Mouse (Mus musculus) MEL (cell line): ENCODE measurements around the gene Abca3. TPM values are rescaled to one million over a fixed set of nuclear protein-coding genes. Genes with fewer than 3 reads are reported as not detected.

Experiments
- DNase-seq: peaks from one replicate; pipeline ENCODE4 v3.0.0; 2011; ENCODE audit warnings: low read depth, low spot score
- H3K27ac ChIP-seq: 2 replicates; pipeline ENCODE4 v1.5.1; 2012; ENCODE audit warnings: low read depth, mild to moderate bottlenecking, control low read depth, low read length, moderate library complexity; ENCODE audit not compliant: control insufficient read depth
- H3K27me3 ChIP-seq, 2 experiments: fragments of 150-350 bp in 1 of 2; sonication (generic) in 1 of 2; 2 replicates each; pipeline ENCODE4 v1.6.1; 2012; ENCODE audit warnings: low read length in 2 of 2, mild to moderate bottlenecking in 2 of 2, improper control_type of control experiment in 1 of 2, moderate library complexity in 1 of 2; ENCODE audit not compliant: insufficient read depth in 2 of 2, control insufficient read depth in 1 of 2
- H3K36me3 ChIP-seq, 2 experiments: 2 replicates each; pipeline ENCODE4 v1.6.1; 2012 to 2014; ENCODE audit warnings: low read length in 2 of 2, improper control_type of control experiment in 1 of 2, inconsistent platforms in 1 of 2, mild to moderate bottlenecking in 1 of 2; ENCODE audit not compliant: insufficient read depth in 2 of 2, control insufficient read depth in 1 of 2
- H3K4me1 ChIP-seq, 2 experiments: fragments of 150-350 bp in 1 of 2; sonication (generic) in 1 of 2; 2 replicates each; pipeline ENCODE4 v1.6.1; 2012; ENCODE audit warnings: low read length in 2 of 2, improper control_type of control experiment in 1 of 2, mild to moderate bottlenecking in 1 of 2; ENCODE audit not compliant: insufficient read depth in 2 of 2, control insufficient read depth in 1 of 2
- H3K4me3 ChIP-seq, 2 experiments: fragments of 150-350 bp in 1 of 2; sonication (generic) in 1 of 2; 2 replicates each; pipeline ENCODE4 v1.5.1; 2012; ENCODE audit warnings: low read depth in 2 of 2, low read length in 2 of 2, mild to moderate bottlenecking in 2 of 2, moderate library complexity in 2 of 2, control low read depth in 1 of 2, improper control_type of control experiment in 1 of 2; ENCODE audit not compliant: control insufficient read depth in 1 of 2, insufficient read depth in 1 of 2
- H3K79me2 ChIP-seq: 2 replicates; pipeline ENCODE4 v1.6.1; 2012; ENCODE audit warnings: mild to moderate bottlenecking, low read length, moderate library complexity; ENCODE audit not compliant: control insufficient read depth, poor library complexity, insufficient read depth
- H3K9ac ChIP-seq: 2 replicates; pipeline ENCODE4 v1.6.1; 2012; ENCODE audit warnings: low read depth, mild to moderate bottlenecking, control low read depth, low read length, moderate library complexity; ENCODE audit not compliant: control insufficient read depth, poor library complexity, severe bottlenecking
- H3K9me3 ChIP-seq: fragments of 150-350 bp; sonication (generic); replicated peaks from 2 replicates; pipeline ENCODE4 v1.6.1; 2012; ENCODE audit warnings: mild to moderate bottlenecking, low read length, improper control_type of control experiment, moderate library complexity; ENCODE audit not compliant: insufficient read depth
- BHLHE40 ChIP-seq: IDR thresholded peaks from 2 replicates; pipeline ENCODE4 v1.6.1; 2012; ENCODE audit warnings: low read depth, mild to moderate bottlenecking, inconsistent platforms, low read length, improper control_type of control experiment, borderline replicate concordance
- CHD1 ChIP-seq: IDR thresholded peaks from 2 replicates; pipeline ENCODE4 v1.6.1; 2012; ENCODE audit warnings: low read depth, mild to moderate bottlenecking, inconsistent platforms, low read length, improper control_type of control experiment
- CTCF ChIP-seq, 3 experiments: IDR thresholded peaks in 2 of 3; conservative IDR thresholded peaks in 1 of 3; 2 replicates each; pipeline ENCODE4 v1.5.1; 2011 to 2012; ENCODE audit warnings: low read length in 3 of 3, low read depth in 2 of 3, mild to moderate bottlenecking in 2 of 3, improper control_type of control experiment in 1 of 3, inconsistent platforms in 1 of 3, mixed read lengths in 1 of 3, moderate library complexity in 1 of 3; ENCODE audit not compliant: control insufficient read depth in 1 of 3, insufficient read depth in 1 of 3, poor library complexity in 1 of 3, severe bottlenecking in 1 of 3
- E2F4 ChIP-seq: IDR thresholded peaks from 2 replicates; pipeline ENCODE4 v1.6.1; 2011; ENCODE audit warnings: low read depth, low read length, improper control_type of control experiment, borderline replicate concordance
- JUND ChIP-seq: IDR thresholded peaks from 2 replicates; pipeline ENCODE4 v1.6.1; 2011; ENCODE audit warnings: low read depth, mild to moderate bottlenecking, improper control_type of control experiment, low read length
- MEF2A ChIP-seq: IDR thresholded peaks from 2 replicates; pipeline ENCODE4 v1.6.1; 2014; ENCODE audit warnings: low read depth, mild to moderate bottlenecking, inconsistent platforms, low read length, improper control_type of control experiment; ENCODE audit not compliant: poor library complexity, insufficient replicate concordance, severe bottlenecking; ENCODE audit errors: extremely low read depth
- NELFE ChIP-seq: IDR thresholded peaks from 2 replicates; pipeline ENCODE4 v1.6.1; 2011; ENCODE audit warnings: low read depth, low read length, improper control_type of control experiment
- NRF1 ChIP-seq: IDR thresholded peaks from 2 replicates; pipeline ENCODE4 v1.6.1; 2014; ENCODE audit warnings: low read depth, mild to moderate bottlenecking, inconsistent platforms, low read length, improper control_type of control experiment, moderate library complexity; ENCODE audit not compliant: poor library complexity, insufficient read depth, severe bottlenecking
- POLR2A ChIP-seq, 2 experiments: IDR thresholded peaks; 2 replicates each; pipeline ENCODE4 v1.6.1; 2011 to 2012; ENCODE audit warnings: low read length in 2 of 2, mild to moderate bottlenecking in 2 of 2, control low read depth in 1 of 2, improper control_type of control experiment in 1 of 2, low read depth in 1 of 2, moderate library complexity in 1 of 2; ENCODE audit not compliant: control insufficient read depth in 1 of 2, insufficient read depth in 1 of 2, poor library complexity in 1 of 2
- POLR2AphosphoS5 ChIP-seq: IDR thresholded peaks from 2 replicates; pipeline ENCODE4 v1.6.1; 2012; ENCODE audit warnings: low read depth, borderline replicate concordance, mild to moderate bottlenecking, inconsistent platforms, low read length, moderate library complexity, mixed read lengths
- RAD21 ChIP-seq: IDR thresholded peaks from 2 replicates; pipeline ENCODE4 v1.6.1; 2011; ENCODE audit warnings: mild to moderate bottlenecking, low read depth, low read length, improper control_type of control experiment
- SMC3 ChIP-seq: IDR thresholded peaks from 2 replicates; pipeline ENCODE4 v1.6.1; 2011; ENCODE audit warnings: low read depth, low read length, improper control_type of control experiment
- TBP ChIP-seq: IDR thresholded peaks from 2 replicates; pipeline ENCODE4 v1.8.0; 2011; ENCODE audit warnings: low read depth, low read length, improper control_type of control experiment
- UBTF ChIP-seq: IDR thresholded peaks from 2 replicates; pipeline ENCODE4 v1.6.1; 2012; ENCODE audit warnings: low read depth, mild to moderate bottlenecking, inconsistent platforms, low read length, improper control_type of control experiment, moderate library complexity, borderline replicate concordance; ENCODE audit not compliant: insufficient read depth
- ZC3H11A ChIP-seq: IDR thresholded peaks from 2 replicates; pipeline ENCODE4 v1.6.1; 2012; ENCODE audit warnings: low read depth, mild to moderate bottlenecking, inconsistent platforms, low read length, improper control_type of control experiment
- ZKSCAN1 ChIP-seq: IDR thresholded peaks from 2 replicates; pipeline ENCODE4 v1.6.1; 2012; ENCODE audit warnings: low read depth, mild to moderate bottlenecking, inconsistent platforms, low read length, improper control_type of control experiment, moderate library complexity
- ZMIZ1 ChIP-seq: IDR thresholded peaks from 2 replicates; pipeline ENCODE4 v1.6.1; 2012; ENCODE audit warnings: low read depth, mild to moderate bottlenecking, inconsistent platforms, low read length, improper control_type of control experiment, moderate library complexity
- polyA plus RNA-seq, 2 experiments: library from polyadenylated mRNA; stranded (reverse) in 1 of 2; unstranded in 1 of 2; fragments of >175 nt in 1 of 2; fragments of >200 nt in 1 of 2; gene quantifications; 2 replicates each; pipeline versions ENCODE4 v1.2.1 to v1.2.4; 2012; ENCODE audit warnings: low replicate concordance in 2 of 2, low read depth in 1 of 2; ENCODE audit not compliant: insufficient read length in 2 of 2, insufficient read depth in 1 of 2, missing spikeins in 1 of 2
- total RNA-seq: library from RNA; depleted of rRNA; stranded (reverse); fragments of 300-350 nt; gene quantifications from 2 replicates; pipeline ENCODE4 v1.2.3, GENCODE M21; 2012

Abca3 gene
- total and polyA plus RNA-seq, 3 experiments, result 32.4 to 37.1 (median 36.6) TPM

DNA sequence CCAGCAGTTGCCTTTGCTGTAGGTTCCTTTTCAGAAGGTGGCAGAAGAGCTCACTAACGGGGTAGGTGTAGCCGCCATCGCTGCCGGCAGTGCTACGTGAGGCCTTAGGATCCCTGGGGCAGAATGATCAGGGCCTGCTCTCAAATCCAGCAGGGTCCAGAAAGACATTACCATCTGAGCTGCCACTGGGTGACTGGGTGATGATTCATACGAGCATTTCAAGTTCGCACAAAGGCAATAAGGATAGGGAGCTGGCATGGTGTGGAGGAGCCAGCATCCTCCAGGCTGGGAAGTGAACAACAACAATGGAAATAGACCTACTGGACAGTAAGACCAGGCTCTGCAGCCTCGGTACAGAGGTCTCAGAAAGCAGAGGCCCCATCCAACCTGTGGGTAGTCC, 88.6 kb downstream of the Abca3 start:
- Histone ChIP-seq H3K9me3 (no peaks in the 10 kb centered on the region), H3K4me1 (no peaks in the 10 kb centered on the region), H3K79me2 (no peaks in the 10 kb centered on the region), H3K9ac (no peak overlapping the region), H3K4me3 (no peak overlapping the region), H3K27me3 (no peaks in the 10 kb centered on the region), H3K36me3 (no peaks in the 10 kb centered on the region; a peak in 1 of 4 replicates), H3K27ac (no peak overlapping the region)
- TF ChIP-seq BHLHE40, result no peak
- DNase-seq, result no peak

DNA sequence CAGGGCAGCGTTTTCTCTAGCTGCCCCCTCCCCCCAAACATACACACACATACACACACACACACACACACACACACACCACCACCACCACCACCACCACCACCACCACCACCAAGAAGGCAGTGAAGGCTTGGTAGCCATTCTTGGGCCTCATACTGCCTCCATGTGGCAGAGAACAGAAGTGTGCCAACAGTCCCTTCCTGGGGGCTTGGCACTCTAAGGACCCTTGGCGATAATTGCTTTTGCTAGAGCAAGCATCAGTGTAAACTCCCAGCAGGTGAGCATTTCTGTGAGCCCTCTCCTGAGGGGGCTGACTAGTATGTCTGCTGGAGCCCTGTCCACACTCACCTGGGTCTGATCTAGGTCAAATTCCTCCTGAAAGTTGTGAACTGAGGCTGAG, 89.4 kb downstream of the Abca3 start:
- TF ChIP-seq CTCF (IDR thresholded peaks at IDR 0.05 in 2 of 3, conservative IDR thresholded peaks at IDR 0.05 in 1 of 3; ENCODE audit: control insufficient read depth in 1 of 3, insufficient read depth in 1 of 3, low read depth in 2 of 3, low read length in 3 of 3, poor library complexity in 1 of 3, severe bottlenecking in 1 of 3), result peak; percentile 34 to 57 (median 53); a peak in 5 of 6 replicates
- TF ChIP-seq ZC3H11A, result peak; percentile 14; the same call in 1 of the 2 replicates
- no peak for TF ChIP-seq POLR2AphosphoS5
- no peak for TF ChIP-seq NRF1
- TF ChIP-seq ZMIZ1, result no peak
- TF ChIP-seq RAD21, result peak; percentile 42
- peak; percentile 52 for TF ChIP-seq SMC3
- TF ChIP-seq TBP, result no peak

DNA sequence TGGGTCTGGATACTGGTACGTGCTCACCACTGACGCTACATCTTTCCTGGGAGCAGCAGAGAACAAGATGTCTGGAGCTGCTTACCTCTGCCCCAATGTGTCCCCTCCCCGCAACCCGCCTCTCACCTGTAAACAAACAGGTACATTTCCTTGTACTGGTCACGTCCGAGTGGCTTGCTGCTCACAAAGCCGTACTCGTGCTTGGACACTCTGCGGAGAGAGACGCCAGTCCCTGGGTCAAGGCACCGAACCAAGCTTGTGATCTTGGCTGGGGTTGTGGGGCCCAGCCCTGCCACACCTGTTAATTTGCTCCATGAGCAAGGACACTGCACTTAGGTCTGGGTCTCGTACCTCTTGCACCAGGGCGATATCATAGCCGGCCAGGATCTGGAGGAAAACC, 90.4 kb downstream of the Abca3 start:
- Histone ChIP-seq H3K9me3 (no peaks in the 10 kb centered on the region), H3K4me1 (no peaks in the 10 kb centered on the region)
- no peak for TF ChIP-seq E2F4
- TF ChIP-seq POLR2A (IDR thresholded peaks at IDR 0.05; ENCODE audit: control insufficient read depth in 1 of 2, insufficient read depth in 1 of 2, low read depth in 1 of 2, low read length in 2 of 2, poor library complexity in 1 of 2), result no peak
- no peak for TF ChIP-seq MEF2A
- no peak for TF ChIP-seq CTCF (IDR thresholded peaks at IDR 0.05 in 2 of 3, conservative IDR thresholded peaks at IDR 0.05 in 1 of 3; ENCODE audit: control insufficient read depth in 1 of 3, insufficient read depth in 1 of 3, low read depth in 2 of 3, low read length in 3 of 3, poor library complexity in 1 of 3, severe bottlenecking in 1 of 3)
- TF ChIP-seq POLR2AphosphoS5, result no peak
- TF ChIP-seq ZKSCAN1, result no peak
- no peak for TF ChIP-seq UBTF
- no peak for TF ChIP-seq NELFE
- no peak for TF ChIP-seq JUND
- no peak for TF ChIP-seq CHD1
- no peak for TF ChIP-seq ZMIZ1
- TF ChIP-seq, all 39 proteins: peak for 0
- Histone ChIP-seq H3K27me3 (no peaks in the 10 kb centered on the region), H3K4me3 (no peak overlapping the region), H3K79me2 (no peaks in the 10 kb centered on the region), H3K36me3 (no peaks in the 10 kb centered on the region; a peak in 1 of 4 replicates), H3K9ac (no peak overlapping the region), H3K27ac (no peak overlapping the region)
- DNase-seq, result no peak

More for the DNA sequence above, 89.4 kb downstream of the Abca3 start:
- peak; percentile 47 for DNase-seq
- Histone ChIP-seq H3K9me3 (no peaks in the 10 kb centered on the region), H3K27ac (no peak overlapping the region), H3K79me2 (no peaks in the 10 kb centered on the region), H3K4me1 (no peaks in the 10 kb centered on the region), H3K9ac (no peak overlapping the region), H3K27me3 (no peaks in the 10 kb centered on the region), H3K4me3 (no peak overlapping the region), H3K36me3 (no peaks in the 10 kb centered on the region; a peak in 1 of 4 replicates)
